Mouse (Mus musculus) kidney, embryonic 14.5 days (tissue): Measurements from ENCODE around the gene Txnrd2. TPM values are rescaled to one million over a fixed set of nuclear protein-coding genes. Genes with fewer than 3 reads are reported as not detected.

Source experiments
- ATAC-seq: fragments of 200-750 bp; cut with Nextera tagmentation; 2 replicates; pipeline ENCODE4 v1.8.0; 2017; ENCODE audit warnings: moderate number of reproducible peaks, mild to moderate bottlenecking, moderate TSS enrichment, moderate library complexity; ENCODE audit not compliant: low FRiP score, low TSS enrichment
- H3K27ac ChIP-seq: fragments of 300-500 bp; sonication (generic); 2 replicates; pipeline ENCODE4 v1.5.1; 2014; ENCODE audit warnings: low read depth, mild to moderate bottlenecking, low read length, moderate library complexity, mixed read lengths
- H3K27me3 ChIP-seq: fragments of 300-500 bp; sonication (generic); 2 replicates; pipeline ENCODE4 v1.6.1; 2014; ENCODE audit warnings: mild to moderate bottlenecking, low read length; ENCODE audit not compliant: control insufficient read depth, insufficient read depth
- H3K36me3 ChIP-seq: fragments of 300-500 bp; sonication (generic); 2 replicates; pipeline ENCODE4 v1.6.1; 2014; ENCODE audit warnings: low read length, mixed read lengths; ENCODE audit not compliant: control insufficient read depth, insufficient read depth
- H3K4me1 ChIP-seq: fragments of 300-500 bp; sonication (generic); 2 replicates; pipeline ENCODE4 v1.6.1; 2014; ENCODE audit warnings: low read length, mixed read lengths; ENCODE audit not compliant: control insufficient read depth, insufficient read depth
- H3K4me2 ChIP-seq: fragments of 300-500 bp; sonication (generic); replicated peaks from 2 replicates; pipeline ENCODE4 v1.6.1; 2014; ENCODE audit warnings: low read depth, mild to moderate bottlenecking, low read length
- H3K4me3 ChIP-seq: fragments of 300-500 bp; sonication (generic); 2 replicates; pipeline ENCODE4 v1.5.1; 2014; ENCODE audit warnings: mild to moderate bottlenecking, low read length
- H3K9ac ChIP-seq: fragments of 300-500 bp; sonication (generic); 2 replicates; pipeline ENCODE4 v1.6.1; 2014; ENCODE audit warnings: low read depth, mild to moderate bottlenecking, low read length, moderate library complexity
- H3K9me3 ChIP-seq: fragments of 300-500 bp; sonication (generic); 2 replicates; pipeline ENCODE4 v1.6.1; 2016; ENCODE audit warnings: low read length; ENCODE audit not compliant: control insufficient read depth
- WGBS: fragments of 180-500 bp; shearing (Covaris S2); extraction: QIAGEN DNeasy Blood & Tissue Kit; methylation state at CpG from one replicate; pipeline ENCODE4 v1.1.7; 2014; 5-methylcytosine and 5-hydroxymethylcytosine counted together
- polyA plus RNA-seq: library from polyadenylated mRNA; unstranded; fragments of >200 nt; fragmentation: Nextera tagmentation; extraction: Ambion mirVana; gene quantifications from 2 replicates; pipeline ENCODE4 v1.2.1, GENCODE M21; 2014

Gene Txnrd2
- polyA plus RNA-seq, 1 experiment from 2014 or later = 23.6 TPM

DNA sequence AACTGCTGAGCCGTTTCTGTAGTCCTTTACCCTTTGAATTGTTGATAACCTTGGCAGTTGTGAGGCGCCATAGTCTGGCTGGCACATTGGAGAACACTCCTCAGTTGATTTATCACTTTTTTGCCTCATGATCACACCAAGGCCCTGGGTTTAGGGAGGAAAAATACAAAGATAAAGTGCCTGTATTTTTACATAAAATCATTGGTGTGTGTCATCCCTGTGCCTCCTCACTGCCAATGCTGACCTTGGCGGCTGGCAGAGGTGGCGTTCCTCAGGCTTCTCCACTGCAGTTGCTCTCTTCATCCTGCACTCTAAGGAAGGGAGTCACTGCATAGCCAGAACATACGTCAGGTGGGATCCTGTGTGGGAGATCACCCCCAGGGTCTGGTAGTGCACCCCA lies 85.6 kb downstream of the Txnrd2 start:
- WGBS = 65% methylated on average over 5 of the region's 5 CpGs
- Histone ChIP-seq H3K4me3 (no peak overlapping the region), H3K9ac (no peak overlapping the region), H3K4me2 (no peak overlapping the region), H3K36me3 (no peaks in the 10 kb centered on the region), H3K27ac (no peak overlapping the region), H3K9me3 (no peaks in the 10 kb centered on the region), H3K4me1 (0 out of 2 replicates have a peak, but pooled peaks cover 4% of the 10 kb centered on the region), H3K27me3 (no peaks in the 10 kb centered on the region)
- no peak for ATAC-seq

DNA sequence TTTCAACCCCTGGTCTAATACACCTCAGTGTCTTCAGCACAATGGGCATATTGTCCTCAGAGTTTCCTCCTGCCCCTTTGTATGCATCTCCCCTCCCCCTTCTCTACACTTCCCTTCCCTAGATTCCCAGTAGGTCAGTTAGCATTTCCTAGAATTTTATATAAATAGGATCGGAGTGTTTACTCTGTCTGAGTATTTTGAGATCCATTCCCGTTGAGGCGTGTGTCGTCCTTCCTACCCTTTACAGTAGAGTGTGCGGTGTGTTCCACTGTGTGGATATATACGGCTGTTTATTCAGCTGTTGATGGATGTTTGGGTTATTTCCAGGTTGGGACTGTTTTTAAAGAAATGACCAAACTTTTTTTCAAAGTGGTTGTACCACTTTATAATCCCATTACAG lies 87.3 kb downstream of the Txnrd2 start:
- Histone ChIP-seq H3K9me3 (no peaks in the 10 kb centered on the region), H3K27me3 (no peaks in the 10 kb centered on the region), H3K27ac (no peak overlapping the region), H3K4me2 (no peak overlapping the region), H3K4me1 (0 out of 2 replicates have a peak, but pooled peaks cover 3% of the 10 kb centered on the region), H3K9ac (no peak overlapping the region), H3K4me3 (no peak overlapping the region), H3K36me3 (no peaks in the 10 kb centered on the region)
- ATAC-seq = no peak
- WGBS = 58% methylated on average over 6 of the region's 6 CpGs

DNA sequence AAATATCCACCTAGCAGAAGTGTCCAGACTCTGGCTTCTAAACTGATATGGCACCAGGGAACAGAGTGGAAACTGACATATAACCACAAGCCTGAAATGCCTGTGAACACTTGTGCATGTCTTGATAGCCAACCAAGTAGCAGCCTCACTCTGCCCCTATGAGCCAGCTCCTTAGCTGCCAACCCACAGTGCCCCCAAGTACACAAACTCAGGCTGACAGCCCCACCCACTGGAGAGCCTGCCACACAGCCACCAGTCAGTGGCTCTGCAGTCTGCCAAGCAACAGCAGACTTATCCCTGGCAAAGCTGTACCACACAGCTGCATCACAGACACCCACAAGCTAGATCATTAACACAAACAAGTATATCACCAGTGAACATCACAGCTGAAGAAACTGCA lies 91.9 kb downstream of the Txnrd2 start:
- H3K36me3 ChIP-seq = no peaks in the 10 kb centered on the region
- H3K9ac ChIP-seq = no peak overlapping the region
- no peak overlapping the region for H3K4me3 ChIP-seq
- no peaks in the 10 kb centered on the region for H3K27me3 ChIP-seq
- H3K9me3 ChIP-seq = no peaks in the 10 kb centered on the region
- ATAC-seq = no peak
- no peak overlapping the region for H3K4me2 ChIP-seq
- no peak overlapping the region for H3K27ac ChIP-seq
- no peaks in the 10 kb centered on the region for H3K4me1 ChIP-seq

DNA sequence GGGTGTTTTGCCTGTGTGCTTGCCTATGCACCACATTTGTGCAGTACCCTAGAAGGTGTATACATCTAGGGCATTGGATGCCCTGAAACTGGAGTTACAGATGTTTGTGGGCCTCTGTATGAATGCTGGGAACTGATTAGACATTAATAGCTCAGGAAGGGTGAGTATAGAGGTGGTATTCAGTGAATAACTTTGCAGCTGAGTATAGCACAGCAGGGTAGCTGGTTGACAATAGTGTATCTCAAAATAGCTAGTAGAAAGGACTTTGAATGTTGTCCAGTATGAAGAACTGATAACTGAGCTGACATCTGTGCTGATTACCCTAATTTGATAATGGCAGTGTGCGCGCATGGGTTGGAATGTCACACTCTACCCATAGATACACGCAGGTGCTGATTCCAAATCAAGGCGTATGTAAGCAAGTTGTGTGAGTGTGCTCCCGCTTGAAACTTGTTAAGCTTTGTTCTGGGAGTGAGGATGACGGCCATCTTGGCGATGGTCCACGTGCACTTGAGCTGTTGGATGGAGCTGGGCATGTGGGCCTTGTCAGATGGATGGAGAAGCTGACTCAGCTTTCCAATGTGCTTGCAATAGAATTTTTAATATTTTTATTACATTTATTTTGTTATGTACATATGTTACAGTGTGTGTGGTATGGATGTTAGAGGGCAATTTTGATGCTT lies 97.5 kb downstream of the Txnrd2 start:
- no peaks in the 10 kb centered on the region for H3K4me1 ChIP-seq
- H3K9ac ChIP-seq = no peak overlapping the region
- no peak for ATAC-seq
- no peaks in the 10 kb centered on the region for H3K36me3 ChIP-seq
- H3K9me3 ChIP-seq = no peaks in the 10 kb centered on the region
- H3K27me3 ChIP-seq = no peaks in the 10 kb centered on the region
- H3K4me2 ChIP-seq = no peak overlapping the region
- WGBS = 94% methylated on average over 8 of the region's 8 CpGs
- no peak overlapping the region for H3K27ac ChIP-seq
- no peak overlapping the region for H3K4me3 ChIP-seq

DNA sequence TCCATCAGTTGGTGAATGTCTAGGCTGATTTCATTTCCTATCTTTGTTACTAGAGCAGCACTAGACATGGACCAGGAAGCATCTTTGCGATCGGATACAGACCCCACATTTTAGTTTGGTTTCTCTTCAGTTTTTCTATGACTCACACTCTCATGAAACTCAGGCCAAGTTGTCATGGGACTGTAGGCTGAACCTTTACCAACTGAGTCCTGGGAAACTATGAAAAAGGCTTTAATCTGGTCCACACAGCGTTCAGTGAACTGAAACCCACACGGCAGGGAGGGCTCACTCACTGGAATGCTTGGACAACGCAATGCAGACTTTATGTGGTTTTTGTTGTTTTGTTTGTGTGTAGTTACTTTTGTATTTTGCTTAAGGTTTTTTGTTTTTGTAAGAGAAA lies 102.5 kb downstream of the Txnrd2 start:
- H3K36me3 ChIP-seq = no peaks in the 10 kb centered on the region
- no peak overlapping the region for H3K4me2 ChIP-seq
- peaks cover 5% of the 10 kb centered on the region for H3K9me3 ChIP-seq
- H3K27ac ChIP-seq = no peak overlapping the region
- H3K27me3 ChIP-seq = no peaks in the 10 kb centered on the region
- ATAC-seq = no peak
- WGBS = 82% methylated on average over 5 of the region's 5 CpGs
- no peaks in the 10 kb centered on the region for H3K4me1 ChIP-seq
- H3K9ac ChIP-seq = no peak overlapping the region
- no peak overlapping the region for H3K4me3 ChIP-seq

Other genes with a start within 250 kb of the Txnrd2 start
- gene Ccdc188, start 208.5 kb upstream of the Txnrd2 start, polyA plus RNA-seq = not detected in 2 replicates
- 14.4 and 17.2 TPM in 2 replicates for gene Zdhhc8, start 191.2 kb upstream of the Txnrd2 start, polyA plus RNA-seq
- 78.3 and 83.4 TPM in 2 replicates for gene Trmt2a, start 177.7 kb upstream of the Txnrd2 start, polyA plus RNA-seq
- 846 and 1,191 TPM in 2 replicates for gene Ranbp1, start 177.7 kb upstream of the Txnrd2 start, polyA plus RNA-seq
- 1.2 and 1.9 TPM in 2 replicates for gene Gm49776, start 168.1 kb upstream of the Txnrd2 start, polyA plus RNA-seq
- gene Dgcr8, start 137.1 kb upstream of the Txnrd2 start, polyA plus RNA-seq = 29.9 and 41.4 TPM in 2 replicates
- 19.8 and 20.0 TPM in 2 replicates for gene Tango2, start 78.3 kb upstream of the Txnrd2 start, polyA plus RNA-seq
- 16.3 and 27.0 TPM in 2 replicates for gene Arvcf, start 78.2 kb upstream of the Txnrd2 start, polyA plus RNA-seq
- gene Comt, start 468 bp downstream of the Txnrd2 start, polyA plus RNA-seq = 78.7 and 89.0 TPM in 2 replicates
- 16.3 and 18.0 TPM in 2 replicates for gene Gnb1l, start 72.3 kb downstream of the Txnrd2 start, polyA plus RNA-seq
- 1.9 and 3.0 TPM in 2 replicates for gene Rtl10, start 72.5 kb downstream of the Txnrd2 start, polyA plus RNA-seq
- 0.61 and 0.63 TPM in 2 replicates for gene Tbx1, start 164.3 kb downstream of the Txnrd2 start, polyA plus RNA-seq
- 1.1 and 1.6 TPM in 2 replicates for gene Gp1bb, start 196.0 kb downstream of the Txnrd2 start, polyA plus RNA-seq
- 1.2 and 1.7 TPM in 2 replicates for gene Gm49601, start 200.0 kb downstream of the Txnrd2 start, polyA plus RNA-seq
- gene Sept5, start 203.6 kb downstream of the Txnrd2 start, polyA plus RNA-seq = 12.2 and 14.2 TPM in 2 replicates